Mouse (Mus musculus): Measurements from ENCODE around the gene Gid8. TPM values are rescaled to one million over a fixed set of nuclear protein-coding genes. Genes with fewer than 3 reads are reported as not detected.

The Gid8 gene
- total RNA-seq (2022), result 10 to 100 TPM; 57.7 to 66.1 (median 60.0) TPM

DNA sequence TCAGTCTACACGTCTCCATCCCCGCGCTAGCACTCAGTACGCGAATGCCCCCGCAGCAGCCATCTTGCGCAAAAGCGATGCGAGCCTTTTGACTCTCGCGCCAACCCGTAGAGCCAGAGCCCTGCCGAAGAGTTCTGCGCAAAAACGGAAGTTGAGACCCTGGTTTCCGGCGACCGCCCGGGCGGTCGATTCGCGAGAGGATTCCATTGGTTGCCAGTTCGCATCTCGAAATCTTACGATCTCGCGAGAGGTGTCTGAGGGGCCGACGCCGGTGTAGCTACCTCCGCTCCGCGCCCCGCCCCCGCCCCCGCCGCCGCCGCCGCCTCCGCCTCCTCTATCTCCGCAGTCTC is at the start of gene Gid8, which contains the start of gene Dido1:
Gene Gid8, plus strand, starts transcription at position 195 of the 350 bp plus-strand sequence.
Gene Dido1, minus strand, starts transcription at position 77 of the 350 bp plus-strand sequence.
- peak; percentile 93 to 95 for DNase-seq (ENCODE audit: low spot score in 2 of 2)

- no peak for DNase-seq (ENCODE audit: low spot score in 2 of 2)
Measured at GRCm38 (mm10) chr2:180660521-180660920, 49.4 kb upstream of the Gid8 start.

DNA sequence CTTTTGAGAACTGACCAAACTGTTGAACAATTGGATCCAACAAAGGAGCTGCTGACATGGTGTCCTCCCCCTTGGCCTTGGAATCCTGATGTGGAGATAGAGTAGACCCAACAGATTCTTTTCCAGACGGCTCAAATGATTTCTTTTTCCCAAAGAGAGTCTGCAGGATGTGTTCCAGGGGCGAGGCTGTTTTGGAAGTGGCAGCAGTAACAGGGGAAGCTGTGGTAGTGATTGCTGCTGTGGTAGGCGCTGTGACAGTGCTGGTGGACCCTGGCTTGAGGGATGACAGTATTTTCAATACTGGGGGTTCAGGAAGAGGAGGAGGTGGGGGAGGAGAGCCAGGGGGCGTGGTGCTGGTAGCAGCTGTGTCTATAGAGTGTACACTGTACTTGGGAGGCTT is 47.9 kb upstream of the Gid8 start:
- no peak for DNase-seq (ENCODE audit: low spot score in 2 of 2)

- DNase-seq (ENCODE audit: low spot score in 2 of 2), result no peak
Measured at GRCm38 (mm10) chr2:180676706-180677105, 33.2 kb upstream of the Gid8 start.

GRCm38 (mm10) chr2:180678609-180679140 is 31.2 kb upstream of the Gid8 start:
- peak; percentile 51 to 72 for DNase-seq (ENCODE audit: low spot score in 2 of 2)

DNA sequence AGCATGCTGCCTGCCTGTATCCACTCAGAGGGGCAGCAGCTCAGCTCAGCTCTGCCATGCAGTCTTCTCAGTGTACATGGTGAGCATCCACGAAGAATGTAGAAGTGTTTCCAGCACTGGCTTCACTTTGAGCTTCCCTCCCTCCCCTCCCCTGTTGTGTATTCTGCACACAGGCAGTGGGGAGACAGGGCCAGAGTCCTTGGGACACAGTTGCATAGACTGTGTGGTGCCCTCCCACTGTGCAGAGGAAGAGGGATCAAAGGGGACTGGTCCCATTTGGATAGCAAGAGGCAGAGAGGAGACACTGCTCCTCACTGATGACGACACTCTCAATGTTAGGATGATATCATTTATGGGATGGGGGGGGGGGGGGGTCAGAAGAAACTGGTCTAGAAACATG is 28.7 kb upstream of the Gid8 start:
- no peak for DNase-seq (ENCODE audit: low spot score in 2 of 2)

GRCm38 (mm10) chr2:180683524-180683923 is 26.4 kb upstream of the Gid8 start:
- no peak for DNase-seq (ENCODE audit: low spot score in 2 of 2)

DNA sequence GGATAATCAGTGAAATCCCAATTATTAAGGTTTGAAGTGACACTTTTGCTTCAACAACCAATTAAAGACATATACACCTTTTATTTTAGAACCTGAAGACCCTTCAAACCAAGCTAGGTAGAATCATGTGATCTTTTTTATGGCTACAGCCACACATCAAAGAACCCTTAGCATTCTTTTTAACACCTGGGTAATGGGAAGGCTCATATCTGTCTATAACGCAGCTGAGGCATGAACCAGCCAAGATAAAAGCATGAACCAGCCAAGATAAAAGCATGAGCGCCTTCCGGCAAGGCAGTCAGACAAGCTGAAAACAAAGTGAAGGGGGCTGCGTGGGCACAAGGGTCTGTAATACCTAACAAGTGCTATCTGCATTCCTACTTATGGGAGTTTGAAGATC is 25.9 kb upstream of the Gid8 start:
- no peak for DNase-seq (ENCODE audit: low spot score in 2 of 2)

DNA sequence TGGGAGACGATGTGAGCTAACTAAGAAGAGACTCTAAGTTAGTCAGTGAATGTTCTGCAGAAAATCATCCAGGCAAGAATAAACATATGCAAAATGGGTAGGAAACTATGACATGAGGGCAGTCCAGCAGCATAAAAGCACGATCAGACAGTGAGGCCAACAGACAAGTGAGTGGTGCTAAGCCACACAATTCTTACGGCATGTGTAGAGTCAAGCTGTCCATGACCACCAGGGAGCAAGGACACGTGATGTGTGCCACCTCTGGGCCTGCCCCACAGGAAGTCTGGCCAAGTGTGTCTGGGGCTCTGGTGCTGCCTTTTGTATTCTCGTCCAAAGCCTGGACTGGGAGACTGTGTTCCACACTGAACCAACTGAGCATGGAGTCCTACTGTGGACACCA is 20.1 kb upstream of the Gid8 start:
- no peak for DNase-seq (ENCODE audit: low spot score in 2 of 2)

- no peak for DNase-seq (ENCODE audit: low spot score in 2 of 2)
Measured at GRCm38 (mm10) chr2:180692630-180693029, 17.3 kb upstream of the Gid8 start.

GRCm38 (mm10) chr2:180695176-180695575 is 14.7 kb upstream of the Gid8 start:
- DNase-seq (ENCODE audit: low spot score in 2 of 2), result no peak

DNA sequence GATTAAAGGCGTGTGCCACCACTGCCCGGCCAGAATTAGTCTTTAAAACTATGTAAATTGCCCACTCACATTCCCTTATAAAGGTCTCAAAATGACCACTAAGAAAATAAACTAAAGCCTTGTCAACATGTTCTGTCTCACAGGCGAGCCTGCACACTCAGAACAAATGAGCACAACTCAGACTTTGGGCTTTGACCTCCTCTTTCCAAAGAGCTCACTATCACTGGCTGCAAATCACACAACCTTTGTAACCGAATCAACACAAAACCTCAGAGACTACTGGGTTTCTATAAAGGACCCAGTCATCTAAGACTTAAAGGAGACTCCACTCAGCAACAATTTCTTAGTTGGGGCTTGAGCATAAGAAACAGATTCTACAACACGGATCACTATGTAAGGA is 9.5 kb upstream of the Gid8 start:
- no peak for DNase-seq (ENCODE audit: low spot score in 2 of 2)

- DNase-seq (ENCODE audit: low spot score in 2 of 2), result no peak
Measured at GRCm38 (mm10) chr2:180701053-180701766, 8.7 kb upstream of the Gid8 start.

GRCm38 (mm10) chr2:180701767-180702621 is 7.9 kb upstream of the Gid8 start:
- DNase-seq (ENCODE audit: low spot score in 2 of 2), result peak; percentile 86 to 88

DNA sequence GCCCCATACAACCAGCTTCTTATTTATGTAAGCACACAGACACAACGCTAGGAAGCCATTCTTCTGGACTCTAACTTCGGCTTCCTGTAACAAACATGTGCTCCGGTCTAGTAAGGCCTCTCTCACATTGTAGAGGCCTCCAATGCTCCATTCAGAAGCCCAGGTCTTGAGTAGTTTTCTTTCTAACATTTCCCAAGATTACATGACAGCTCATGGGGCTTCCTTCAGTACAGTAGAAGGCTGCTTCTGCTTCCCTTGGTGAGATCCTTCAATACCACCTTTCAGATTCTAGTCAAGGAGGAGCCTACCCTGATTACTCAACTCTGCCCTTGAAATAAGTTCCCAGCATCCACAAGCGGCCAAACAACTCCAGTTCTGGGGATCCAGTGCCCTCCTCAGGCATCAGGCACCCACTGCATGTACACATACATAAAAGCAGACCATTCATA is 7.2 kb upstream of the Gid8 start:
- DNase-seq (ENCODE audit: low spot score in 2 of 2), result no peak

DNA sequence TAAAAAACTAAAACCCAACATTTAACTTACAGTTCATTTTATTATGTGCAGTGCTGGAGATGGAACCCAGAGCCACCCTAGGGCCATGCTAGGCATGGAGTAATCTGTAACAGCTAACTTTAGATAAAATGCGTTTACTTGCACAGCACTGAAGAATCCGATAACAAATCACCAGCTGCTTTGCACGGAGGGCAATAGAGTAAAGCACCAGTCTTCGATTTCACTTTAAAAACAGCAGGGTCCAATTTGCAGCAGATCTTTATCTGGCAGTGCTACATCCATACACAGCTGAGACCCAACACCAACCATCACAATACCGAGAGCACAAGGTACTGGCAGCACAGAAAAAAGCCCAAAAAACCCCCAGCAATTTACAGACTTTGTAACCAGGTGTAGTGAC is 6.7 kb upstream of the Gid8 start:
- DNase-seq (ENCODE audit: low spot score in 2 of 2), result no peak

- DNase-seq (ENCODE audit: low spot score in 2 of 2), result no peak
Measured at GRCm38 (mm10) chr2:180703645-180704359, 6.1 kb upstream of the Gid8 start.

GRCm38 (mm10) chr2:180704591-180704990 is 5.3 kb upstream of the Gid8 start:
- no peak for DNase-seq (ENCODE audit: low spot score in 2 of 2)

DNA sequence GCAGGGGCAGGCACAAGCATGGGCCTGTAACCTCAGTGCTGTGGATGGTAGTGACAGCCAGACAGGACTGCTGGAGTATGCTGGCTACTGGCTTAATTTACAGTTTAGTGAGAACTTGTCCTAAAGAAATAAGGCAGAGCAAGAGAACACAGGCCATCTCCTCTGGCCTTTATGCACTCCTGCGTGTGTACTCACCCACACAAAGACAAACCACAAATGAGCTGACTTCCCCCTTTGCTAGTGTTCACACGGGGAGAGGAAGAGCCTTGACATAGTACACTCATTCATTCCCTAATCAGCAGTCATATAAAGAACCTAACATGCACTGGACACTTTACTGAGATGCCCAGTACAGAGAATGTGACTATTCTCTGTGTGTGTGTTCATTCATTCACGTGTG is 4.9 kb upstream of the Gid8 start:
- no peak for DNase-seq (ENCODE audit: low spot score in 2 of 2)

- DNase-seq (ENCODE audit: low spot score in 2 of 2), result no peak
Measured at GRCm38 (mm10) chr2:180705975-180706374, 3.9 kb upstream of the Gid8 start.

DNA sequence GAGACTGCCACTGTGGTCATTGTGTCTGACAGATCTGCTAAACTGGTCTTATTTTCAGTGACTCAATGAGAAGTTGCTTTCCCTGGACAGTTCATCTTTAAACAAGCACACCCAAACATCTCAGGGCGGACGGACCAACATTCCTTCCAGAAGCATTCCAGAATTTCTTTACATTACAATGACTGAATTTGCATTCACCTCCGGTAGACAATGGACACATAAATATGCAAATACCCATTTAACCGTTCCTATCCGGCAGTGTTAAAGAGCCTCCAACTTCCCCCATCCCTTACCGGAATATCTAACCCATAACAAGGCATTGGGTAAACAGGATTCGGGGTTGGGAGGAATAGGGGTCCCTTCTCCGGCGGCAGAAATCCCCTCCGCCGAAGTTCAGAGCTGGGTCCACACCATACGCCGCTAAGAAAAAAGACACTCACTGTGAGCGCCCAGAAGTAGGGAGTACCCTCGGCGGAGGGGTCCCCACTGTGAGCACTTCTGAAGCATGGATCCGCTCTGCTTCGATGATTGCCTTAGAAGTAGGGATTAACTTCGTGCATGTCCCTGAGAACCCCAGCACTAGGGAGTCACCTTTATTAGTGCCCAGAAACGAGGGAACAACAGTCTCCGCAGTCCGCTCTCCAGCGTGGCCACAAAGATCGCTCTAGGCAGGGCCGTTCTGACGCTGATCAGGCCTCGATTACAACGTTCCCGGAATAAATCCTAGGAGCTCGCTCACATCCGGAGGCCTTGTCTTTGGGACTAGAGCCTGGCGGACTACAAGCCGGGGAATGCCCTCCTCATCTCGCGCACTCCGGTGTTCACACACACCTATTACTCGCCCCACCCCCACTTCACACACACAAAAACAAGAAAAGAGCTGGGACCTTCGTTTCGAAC is 644 bp upstream of the Gid8 start:
- DNase-seq (ENCODE audit: low spot score in 2 of 2), result no peak
